Mouse (Mus musculus) left cerebral cortex, adult 6 months (tissue): ENCODE results near the gene Gm21488. TPM values are rescaled to one million over a fixed set of nuclear protein-coding genes. Genes with fewer than 3 reads are reported as not detected.

ENCODE experiments used
- long read RNA-seq, 2 experiments: library from polyadenylated mRNA; unstranded; transcript quantifications; one replicate each; pipeline ENCODE4 v2.0.0; 2019 to 2020
- polyA plus RNA-seq: library from polyadenylated mRNA; unstranded; fragments of <200 nt; fragmentation: Nextera tagmentation; gene quantifications from 2 replicates; pipeline ENCODE4 v1.2.3, GENCODE M21; 2021

Gene Gm21488
- not detected in 2 replicates for polyA plus RNA-seq
- long read RNA-seq, experiment 1 = 0 reads
- long read RNA-seq, experiment 2 = 0 reads

DNA sequence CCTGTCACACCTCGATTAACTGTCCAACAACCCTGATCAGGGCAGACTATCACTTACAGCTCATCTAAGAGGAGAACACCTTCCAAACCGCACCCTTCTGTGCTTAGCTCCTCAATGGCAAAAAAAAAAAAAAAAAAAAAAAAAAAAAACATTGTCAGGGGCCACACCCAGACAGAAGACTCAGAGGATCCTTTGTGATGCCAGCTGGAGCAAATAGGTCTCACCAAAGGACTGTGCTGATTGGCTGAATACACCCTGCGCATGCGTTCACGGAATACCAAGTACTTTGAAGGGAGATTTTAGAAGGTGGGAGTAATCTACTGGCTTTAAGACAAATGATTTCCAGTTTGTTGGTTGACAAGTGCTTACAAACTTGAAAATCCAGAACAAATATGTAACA, at the start of gene Gm21488:
TSS of gene Gm21488 (minus strand) at position 101 of the 400 bp plus-strand sequence.

